Mouse (Mus musculus) bone marrow macrophage, adult 2 months (primary cell): ENCODE data around the gene Rassf4. TPM values are rescaled to one million over a fixed set of nuclear protein-coding genes. Genes with fewer than 3 reads are reported as not detected.
A peak's percentile ranks its signal among the peaks of the same experiment; 100 is the strongest.

Source experiments
- H3K27ac ChIP-seq: 2 replicates; pipeline ENCODE4 v1.5.1; 2012; ENCODE audit warnings: low read depth, low read length; ENCODE audit not compliant: insufficient read depth
- H3K4me1 ChIP-seq: 2 replicates; pipeline ENCODE4 v1.6.1; 2012; ENCODE audit warnings: low read length; ENCODE audit not compliant: control insufficient read depth, insufficient read depth
- H3K4me3 ChIP-seq: 2 replicates; pipeline ENCODE4 v1.5.1; 2012; ENCODE audit warnings: mild to moderate bottlenecking, low read length, moderate library complexity; ENCODE audit not compliant: insufficient read depth
- CTCF ChIP-seq: IDR thresholded peaks from 2 replicates; pipeline ENCODE4 v1.5.1; 2012; ENCODE audit warnings: low read depth, mild to moderate bottlenecking, low read length, moderate library complexity
- POLR2A ChIP-seq: IDR thresholded peaks from 2 replicates; pipeline ENCODE4 v1.6.1; 2012; ENCODE audit warnings: mild to moderate bottlenecking, low read depth, low read length, borderline replicate concordance
- polyA plus RNA-seq: library from polyadenylated mRNA; stranded (reverse); fragments of >200 nt; gene quantifications from 2 replicates; pipeline ENCODE4 v1.2.4, GENCODE M21; 2012; ENCODE audit not compliant: missing spikeins, insufficient read depth, insufficient read length

The Rassf4 gene
- polyA plus RNA-seq, 1 experiment: 401 TPM

DNA sequence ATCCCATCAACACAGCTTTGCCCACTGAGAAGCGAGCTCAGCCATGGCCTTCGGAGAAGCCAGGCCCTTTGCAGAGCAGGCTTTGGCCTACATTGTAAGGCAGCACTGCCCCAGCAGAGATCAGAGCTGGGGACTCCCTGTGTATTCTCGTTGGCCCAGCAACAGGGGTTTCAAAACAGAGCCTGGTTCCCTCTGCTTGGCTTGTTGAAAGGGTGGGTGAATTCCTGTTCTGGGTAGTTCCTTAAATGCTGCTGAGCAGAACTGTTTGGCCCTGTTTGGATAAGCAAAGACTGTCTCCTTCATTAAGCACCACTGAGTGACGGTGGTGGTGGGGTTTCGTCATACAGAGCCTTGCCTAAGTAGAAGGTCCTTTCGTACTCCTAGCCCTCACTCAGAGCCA lies 9.7 kb downstream of the Rassf4 start:
- H3K4me3 ChIP-seq: peak overlapping the region; percentile 22
- H3K27ac ChIP-seq: peak overlapping the region; percentile 94
- peaks cover 54% of the 10 kb centered on the region for H3K4me1 ChIP-seq
- TF ChIP-seq POLR2A (no peak), CTCF (no peak)

DNA sequence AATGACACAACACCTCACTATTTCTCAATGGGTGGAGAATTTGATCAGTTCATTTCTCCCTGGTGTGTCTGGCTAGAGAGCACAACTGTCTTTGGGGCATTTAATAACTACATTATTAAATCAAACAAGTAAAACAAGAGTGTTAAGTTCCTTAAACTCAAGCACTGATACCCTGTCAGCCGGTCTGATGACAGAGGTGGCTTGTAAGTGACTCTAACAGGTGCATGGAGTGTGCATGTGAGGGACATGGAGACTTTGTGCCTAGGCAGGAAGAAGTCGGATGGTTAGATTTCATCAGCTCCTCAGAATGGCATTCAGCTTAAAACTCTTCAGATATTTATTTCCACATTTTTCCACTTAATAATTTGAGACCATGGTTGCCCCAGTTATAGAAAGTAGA lies 10.4 kb downstream of the Rassf4 start:
- Histone ChIP-seq H3K27ac (peak overlapping the region; percentile 67), H3K4me1 (peaks cover 48% of the 10 kb centered on the region)

DNA sequence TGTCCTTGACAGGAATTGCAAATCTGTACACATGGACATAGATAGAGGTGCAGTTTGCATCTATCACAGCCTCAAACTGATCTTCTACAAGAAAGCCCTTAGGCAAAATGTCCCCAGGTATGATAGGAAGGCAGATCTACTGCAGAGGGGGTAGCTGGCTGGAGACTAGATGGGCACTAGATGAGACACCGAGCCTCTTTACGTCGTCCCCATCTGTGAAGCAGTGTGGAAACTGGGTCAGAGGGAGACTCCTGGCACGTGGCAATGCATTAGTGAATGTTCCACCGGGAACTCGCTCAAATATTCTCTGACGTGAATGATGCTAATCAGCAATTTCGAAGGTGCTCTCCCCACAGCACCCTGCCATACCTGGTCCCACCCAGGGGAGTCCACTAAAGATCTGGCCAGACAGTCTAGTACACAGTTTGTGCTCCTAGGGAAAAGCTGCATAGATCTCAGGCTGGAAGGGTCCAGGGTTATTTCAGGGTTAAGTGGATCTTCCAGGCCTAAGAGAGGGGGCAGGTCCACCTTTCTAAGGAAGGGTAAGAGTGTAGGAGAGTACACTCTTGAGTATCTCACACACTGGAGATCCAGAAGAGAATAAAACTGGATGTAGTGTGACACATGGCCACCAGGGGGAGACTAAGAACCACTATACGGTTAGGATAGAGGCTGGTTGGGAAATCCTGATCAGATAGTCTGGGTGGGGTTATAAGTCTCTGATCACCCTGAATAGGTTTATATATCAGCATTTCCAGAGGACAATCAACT lies 19.9 kb downstream of the Rassf4 start:
- Histone ChIP-seq H3K4me3 (no peak overlapping the region), H3K4me1 (peaks cover 11% of the 10 kb centered on the region), H3K27ac (no peak overlapping the region)
- no peak for TF ChIP-seq CTCF
- TF ChIP-seq POLR2A: no peak

More for the DNA sequence above, 10.4 kb downstream of the Rassf4 start:
- no peak overlapping the region for H3K4me3 ChIP-seq
- TF ChIP-seq POLR2A (no peak), CTCF (no peak)

DNA sequence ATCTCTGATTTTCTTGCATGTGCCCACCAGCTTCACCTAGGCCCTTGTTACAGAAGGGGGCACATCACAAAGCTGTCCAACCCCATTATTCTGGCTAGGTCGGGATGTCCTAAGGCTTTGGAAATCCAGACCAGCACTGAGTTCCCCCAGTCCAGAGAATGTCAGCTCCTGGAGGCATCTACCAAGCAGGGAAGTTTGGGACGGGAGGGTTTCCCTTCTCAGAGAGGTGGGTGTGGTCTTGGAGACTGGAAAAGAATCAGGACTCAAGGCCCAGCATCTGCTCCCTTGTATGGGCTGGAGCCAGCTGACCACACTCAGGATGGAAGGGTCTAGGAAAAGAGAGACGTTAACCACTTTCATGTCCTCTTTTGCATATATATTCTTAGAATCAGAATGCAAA lies 20.6 kb downstream of the Rassf4 start:
- TF ChIP-seq CTCF (no peak), POLR2A (no peak)
- H3K27ac ChIP-seq: no peak overlapping the region
- H3K4me1 ChIP-seq: peaks cover 11% of the 10 kb centered on the region
- no peak overlapping the region for H3K4me3 ChIP-seq

DNA sequence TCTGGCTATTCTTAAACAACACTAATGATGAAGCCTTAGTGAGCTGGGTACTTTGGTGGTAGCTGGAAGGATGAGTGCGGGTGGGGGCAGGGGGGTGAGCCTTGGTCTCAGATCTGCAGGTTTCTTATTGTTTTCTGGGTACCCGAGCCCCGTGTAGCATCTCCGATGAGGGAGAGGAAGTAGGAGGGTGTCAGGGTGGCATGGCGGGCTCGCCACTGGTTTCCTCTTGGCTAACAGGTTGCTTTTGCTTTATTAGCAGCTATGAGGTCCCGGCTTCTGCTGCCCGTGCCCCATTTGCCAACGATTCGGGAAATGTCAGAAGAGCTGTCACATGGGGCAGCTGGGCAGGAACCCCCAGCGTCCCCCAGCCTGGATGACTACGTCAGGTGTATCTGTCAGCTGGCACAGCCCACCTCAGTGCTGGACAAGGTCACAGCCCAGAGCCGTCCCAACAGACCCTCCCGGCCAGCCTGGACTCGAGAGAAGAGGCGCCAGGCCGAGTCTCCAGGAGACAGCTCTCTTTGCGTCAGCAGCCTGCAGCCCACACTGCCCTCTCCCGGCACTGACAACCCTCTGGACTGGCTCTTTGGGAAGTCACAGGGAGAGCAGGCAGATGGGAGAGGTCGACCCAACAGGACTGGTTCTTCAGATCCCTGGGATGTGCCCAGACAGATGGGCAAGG lies 22.2 kb downstream of the Rassf4 start:
- Histone ChIP-seq H3K27ac (no peak overlapping the region), H3K4me1 (peaks cover 11% of the 10 kb centered on the region), H3K4me3 (no peak overlapping the region)
- TF ChIP-seq CTCF (no peak), POLR2A (no peak)

DNA sequence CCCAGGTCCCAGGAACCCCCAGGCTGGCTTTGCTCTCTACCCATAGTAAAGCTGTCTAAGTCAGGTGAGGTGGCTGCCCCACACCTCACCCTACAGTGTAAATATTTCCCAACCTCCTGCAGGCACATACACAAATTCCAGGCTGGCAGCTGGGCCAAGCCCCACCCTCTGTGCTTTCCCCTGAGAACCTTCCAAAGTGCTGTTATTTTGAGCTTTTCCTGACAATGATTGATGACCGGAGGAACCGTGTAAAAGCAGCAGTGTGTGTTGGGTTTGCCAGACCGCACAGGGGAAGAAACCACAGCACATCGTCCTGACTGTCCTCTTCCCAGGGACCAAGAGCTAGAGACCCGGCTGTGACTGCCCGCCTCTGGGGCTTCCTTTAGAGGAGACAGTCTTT lies 23.3 kb downstream of the Rassf4 start, which contains the start of gene Depp1:
Gene Depp1, plus strand, starts transcription at position 204 of the 400 bp plus-strand sequence.
- no peak within 1 kb of the TSS for H3K27ac ChIP-seq
- no peak within 1 kb of the TSS for H3K4me3 ChIP-seq
- H3K4me1 ChIP-seq: peaks cover 7% of the 10 kb centered on the region
- TF ChIP-seq POLR2A (no peak), CTCF (no peak)

DNA sequence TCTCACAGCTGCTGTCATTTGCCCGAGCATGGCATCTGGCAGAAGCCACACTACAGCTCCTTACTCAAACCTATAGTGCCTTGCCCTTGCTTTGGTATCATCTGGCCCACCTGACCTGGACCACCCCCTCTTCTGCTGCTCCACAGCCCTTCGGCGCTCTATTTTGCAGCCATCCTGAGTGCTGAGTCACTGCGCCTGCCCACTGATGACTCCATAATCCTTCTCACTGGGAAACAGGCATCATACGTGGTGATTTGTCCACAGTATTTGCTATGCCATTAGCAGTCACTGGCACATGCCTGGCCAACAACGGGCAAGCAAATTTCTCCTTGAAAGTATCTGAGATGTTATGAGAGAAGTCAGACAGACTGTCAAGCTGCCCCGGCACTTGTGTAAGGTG lies 23.9 kb downstream of the Rassf4 start:
- no peak overlapping the region for H3K4me3 ChIP-seq
- H3K27ac ChIP-seq: no peak overlapping the region
- no peak for TF ChIP-seq POLR2A
- no peak for TF ChIP-seq CTCF

DNA sequence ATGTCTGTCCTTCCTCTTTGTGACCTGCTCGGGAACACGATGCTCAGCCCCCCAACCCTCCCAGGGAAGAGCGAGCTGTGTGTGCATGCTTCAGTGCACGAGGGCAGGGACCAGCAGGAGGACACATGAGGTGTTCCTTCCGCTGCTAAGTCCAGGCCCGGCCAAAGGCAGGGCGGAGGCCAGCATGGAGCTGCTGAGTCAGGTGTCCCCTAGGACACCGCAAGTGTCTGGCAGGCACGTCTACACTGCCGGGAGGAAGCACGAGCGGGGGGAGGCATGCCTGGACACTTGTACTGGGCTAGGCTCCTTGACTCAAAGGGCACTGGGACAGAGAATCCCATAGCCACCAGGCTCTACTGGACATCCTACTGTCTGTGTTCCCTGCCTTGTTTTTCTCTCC lies 26.0 kb downstream of the Rassf4 start:
- Histone ChIP-seq H3K27ac (no peak overlapping the region), H3K4me3 (no peak overlapping the region), H3K4me1 (0 out of 2 replicates have a peak, but pooled peaks cover 3% of the 10 kb centered on the region)
- TF ChIP-seq CTCF (no peak), POLR2A (no peak)

More for the DNA sequence above, 23.9 kb downstream of the Rassf4 start:
- peaks cover 5% of the 10 kb centered on the region for H3K4me1 ChIP-seq

DNA sequence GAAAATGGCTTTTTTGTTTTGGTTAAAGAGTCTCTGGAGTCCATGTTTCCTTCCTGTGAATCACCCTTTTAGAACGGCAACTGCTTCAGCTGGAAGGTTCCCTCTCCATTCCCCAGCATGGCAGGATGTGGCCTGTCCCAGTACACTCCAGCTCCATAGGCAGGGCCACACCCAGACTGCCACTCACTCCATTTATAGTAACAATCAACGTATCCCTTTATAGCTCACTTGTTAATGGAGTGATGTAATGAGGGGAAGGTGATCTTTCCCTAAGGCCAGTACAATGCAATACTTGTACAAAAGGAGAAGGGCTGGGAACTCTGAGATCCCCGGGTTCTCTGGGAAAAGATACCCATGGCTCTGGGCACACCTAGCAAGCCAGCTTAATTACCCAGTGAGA lies 29.4 kb downstream of the Rassf4 start:
- Histone ChIP-seq H3K4me1 (0 out of 2 replicates have a peak, but pooled peaks cover 3% of the 10 kb centered on the region), H3K27ac (no peak overlapping the region), H3K4me3 (no peak overlapping the region)
- TF ChIP-seq POLR2A (no peak), CTCF (no peak)

DNA sequence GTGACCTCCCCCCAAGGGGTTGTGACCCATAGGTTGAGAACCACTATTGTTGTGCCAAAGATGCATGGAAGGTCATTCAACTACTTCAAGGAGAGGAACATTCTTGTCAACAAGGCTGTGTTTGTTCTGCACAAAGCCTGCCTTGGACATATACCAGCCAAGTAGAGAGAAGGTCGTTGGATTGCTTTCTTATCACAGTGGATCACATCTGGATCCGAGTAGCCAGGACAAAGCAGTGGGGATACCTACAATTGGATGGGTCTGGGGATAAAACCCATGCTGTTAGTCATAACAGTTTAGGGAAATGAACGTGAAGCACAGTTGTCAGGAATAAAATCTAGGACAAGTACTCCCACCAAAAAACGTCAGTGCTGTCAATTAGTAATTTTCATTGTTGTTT lies 29.9 kb downstream of the Rassf4 start:
- Histone ChIP-seq H3K27ac (no peak overlapping the region), H3K4me3 (no peak overlapping the region), H3K4me1 (0 out of 2 replicates have a peak, but pooled peaks cover 3% of the 10 kb centered on the region)
- TF ChIP-seq CTCF: no peak

DNA sequence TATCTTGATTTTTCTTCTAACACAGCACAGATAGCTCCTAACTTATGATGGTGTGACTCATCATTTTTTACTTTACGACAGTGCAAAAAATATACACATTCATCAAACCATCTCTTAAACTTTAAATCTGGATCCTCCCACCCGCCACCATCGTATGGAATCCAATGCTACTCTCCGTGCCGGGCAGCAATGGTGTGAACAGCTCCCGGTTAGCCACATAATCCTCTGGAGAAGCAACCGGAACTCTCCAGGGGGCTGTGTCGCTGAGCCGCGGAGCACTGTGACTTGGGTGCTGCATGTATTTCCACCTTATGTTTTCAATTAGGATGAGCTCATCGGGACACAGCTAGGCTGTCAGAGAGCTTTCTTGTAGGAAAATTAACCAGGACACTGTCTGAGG lies 30.8 kb downstream of the Rassf4 start:
- no peak overlapping the region for H3K4me3 ChIP-seq
- no peak overlapping the region for H3K27ac ChIP-seq
- 0 out of 2 replicates have a peak, but pooled peaks cover 3% of the 10 kb centered on the region for H3K4me1 ChIP-seq
- TF ChIP-seq CTCF: no peak
- TF ChIP-seq POLR2A: no peak
